Mouse (Mus musculus) liver, adult 2 months (tissue): ENCODE measurements around the gene Gm13696.

Experiments used
- CTCF ChIP-seq: fragments of 200-500 bp; IDR thresholded peaks from 2 replicates; pipeline ENCODE4 v1.5.1; 2011; ENCODE audit warnings: low read depth, low read length, control low read depth
- POLR2A ChIP-seq: fragments of 200-500 bp; IDR thresholded peaks from 2 replicates; pipeline ENCODE4 v1.6.1; 2011; ENCODE audit warnings: low read length, control low read depth; ENCODE audit not compliant: insufficient read depth; ENCODE audit errors: extremely low read depth

- TF ChIP-seq POLR2A (no peak), CTCF (no peak)
Measured at GRCm38 (mm10) chr2:83929478-83930088, 43.3 kb upstream of the Gm13696 start.
